Comparison of ENCODE assay signal across 9 mouse cellular contexts in genomic region chr3:32459777-32460176, GRCm38 (mm10). TPM values are rescaled to one million over a fixed set of nuclear protein-coding genes. Genes with fewer than 3 reads are reported as not detected.
DNase-seq lines count a peak whose midpoint lies in the region; ATAC-seq and TF ChIP-seq lines count a peak whose summit lies in the region.
"Had no signal": no experiment of that assay in that cellular context is flagged by ENCODE, and none has a peak within 500 bp of the region (broad histone marks: within the 10 kb centered on the region; RNA-seq: fewer than 3 reads in every experiment).

No protein-coding gene starts in this region.

- no peaks in the 10 kb centered on the region for H3K27me3 ChIP-seq in heart, embryonic 10.5 days (ENCODE audit: insufficient read depth, poor library complexity, severe bottlenecking)
- H3K27me3 ChIP-seq in testis, adult 2 months (ENCODE audit: control insufficient read depth, insufficient read depth, low read length), result no peaks in the 10 kb centered on the region
- no peaks in the 10 kb centered on the region for H3K27me3 ChIP-seq in neural tube, embryonic 11.5 days (ENCODE audit: control insufficient read depth, insufficient read depth, low read length)
- H3K27me3 ChIP-seq: limb, embryonic 15.5 days had no signal

- no peak overlapping the region for H3K4me2 ChIP-seq in neural tube, embryonic 11.5 days (ENCODE audit: low read depth)
- H3K4me2 ChIP-seq: limb, embryonic 15.5 days had no signal

- intact Hi-C loops in heart, postnatal 10 days (cut with DNase I), result loop anchor here (5.0 kb wide), 1 partner anchor 48 kb away; no protein-coding TSS in a partner anchor

- WGBS in heart, embryonic 10.5 days, result 65% methylated on average over 4 of the region's 4 CpGs
- 71% methylated on average over 4 of the region's 4 CpGs for WGBS in neural tube, embryonic 11.5 days

- no peaks in the 10 kb centered on the region for H3K4me1 ChIP-seq in heart, embryonic 10.5 days
- no peaks in the 10 kb centered on the region for H3K4me1 ChIP-seq in testis, adult 2 months (ENCODE audit: control insufficient read depth, insufficient read depth, low read length)
- no peaks in the 10 kb centered on the region for H3K4me1 ChIP-seq in neural tube, embryonic 11.5 days (ENCODE audit: control insufficient read depth, insufficient read depth, low read length)
- H3K4me1 ChIP-seq: limb, embryonic 15.5 days had no signal

- no peak for TF ChIP-seq POLR2A in testis, adult 2 months (IDR thresholded peaks at IDR 0.05; ENCODE audit: control insufficient read depth, low read depth, low read length)
- no peak for TF ChIP-seq POLR2A in brain, embryonic 14.5 days (IDR thresholded peaks at IDR 0.05; ENCODE audit: borderline replicate concordance, extremely low read depth, insufficient read depth, insufficient read length, poor library complexity, severe bottlenecking)

- no peak overlapping the region for H3K4me3 ChIP-seq in heart, embryonic 10.5 days
- H3K4me3 ChIP-seq in testis, adult 2 months (ENCODE audit: control insufficient read depth, low read depth, low read length), result no peak overlapping the region
- no peak overlapping the region for H3K4me3 ChIP-seq in neural tube, embryonic 11.5 days (ENCODE audit: low read depth, low read length)
- H3K4me3 ChIP-seq: limb, embryonic 15.5 days had no signal

- H3K9ac ChIP-seq in neural tube, embryonic 11.5 days (ENCODE audit: low read length), result no peak overlapping the region
- H3K9ac ChIP-seq: limb, embryonic 15.5 days had no signal

- no peaks in the 10 kb centered on the region for H3K9me3 ChIP-seq in heart, embryonic 10.5 days
- H3K9me3 ChIP-seq in neural tube, embryonic 11.5 days (ENCODE audit: control insufficient read depth, low read length), result no peaks in the 10 kb centered on the region
- H3K9me3 ChIP-seq: limb, embryonic 15.5 days had no signal

- no peak overlapping the region for H3K27ac ChIP-seq in heart, embryonic 10.5 days
- H3K27ac ChIP-seq in testis, adult 2 months (ENCODE audit: control insufficient read depth, insufficient read depth, low read depth, low read length), result no peak overlapping the region
- H3K27ac ChIP-seq in neural tube, embryonic 11.5 days (ENCODE audit: low read depth, low read length), result no peak overlapping the region
- H3K27ac ChIP-seq: limb, embryonic 15.5 days had no signal

- H3K36me3 ChIP-seq in heart, embryonic 10.5 days, result peaks cover 79% of the 10 kb centered on the region
- peaks cover 3% of the 10 kb centered on the region for H3K36me3 ChIP-seq in testis, adult 2 months (ENCODE audit: control insufficient read depth, insufficient read depth, low read length)
- peaks cover 4% of the 10 kb centered on the region; the same call in 1 of the 2 replicates for H3K36me3 ChIP-seq in neural tube, embryonic 11.5 days (ENCODE audit: control insufficient read depth, insufficient read depth, low read length)

- ATAC-seq in neural tube, embryonic 11.5 days (ENCODE audit: insufficient read depth, low FRiP score, low TSS enrichment), result no peak
- ATAC-seq in inflammation-experienced regulatory T-cells, adult 6 months, result no peak

- DNase-seq in heart, postnatal 10 days, result peak; percentile 20 to 53
- no peak for DNase-seq in heart, embryonic 10.5 days (ENCODE audit: low spot score)
- no peak for DNase-seq in testis, postnatal 14 days (ENCODE audit: low spot score)
- DNase-seq in brain, embryonic 14.5 days (ENCODE audit: low read depth), result peak; percentile 48
- peak; percentile 72 for DNase-seq in kidney, adult 9 months
- peak; percentile 58 for DNase-seq in neural tube, embryonic 11.5 days (ENCODE audit: low spot score)

- peak; percentile 67; the same call in 1 of the 2 replicates for TF ChIP-seq CTCF in testis, adult 2 months (IDR thresholded peaks at IDR 0.05; ENCODE audit: control insufficient read depth, insufficient read depth, insufficient replicate concordance, low read depth, low read length)
- TF ChIP-seq CTCF in brain, embryonic 14.5 days (IDR thresholded peaks at IDR 0.05; ENCODE audit: borderline replicate concordance, extremely low read depth, insufficient read depth, insufficient read length), result peak; percentile 48; the same call in 1 of the 2 replicates

RNA-seq across cellular contexts. Expression of gene Kcnmb3, which starts 32.3 kb away (rescaled TPM):
- under 1 TPM; 0.20 to 0.55 TPM for total RNA-seq in heart, postnatal 10 days (2021)
- not detected in 2 replicates for polyA plus RNA-seq in heart, embryonic 10.5 days (2016; fragmentation: Nextera tagmentation; extraction: Ambion mirVana)
- 3.4 and 3.6 TPM in 2 replicates for polyA plus RNA-seq in testis, adult 2 months (2012; rRNA removed)
- polyA plus RNA-seq in brain, embryonic 14.5 days (2012; rRNA removed), result not detected in 2 replicates
- not detected in 2 replicates for polyA plus RNA-seq in neural tube, embryonic 11.5 days (2014; fragmentation: Nextera tagmentation; extraction: Ambion mirVana)
- polyA plus RNA-seq in inflammation-experienced regulatory T-cells, adult 6 months (2017; shearing (Covaris generic)), result 1 to 10 TPM in 1 of 3 experiments, under 1 TPM in 2; 0.33 to 1.2 (median 0.85) TPM
- polyA plus RNA-seq: limb, embryonic 15.5 days had no signal

RNA-seq across cellular contexts. Expression of gene Zfp639, which starts 50.3 kb away (rescaled TPM):
- total RNA-seq in heart, postnatal 10 days (2021), result 10 to 100 TPM; 24.0 to 30.2 TPM
- 31.4 and 40.2 TPM in 2 replicates for polyA plus RNA-seq in heart, embryonic 10.5 days (2016; fragmentation: Nextera tagmentation; extraction: Ambion mirVana)
- polyA plus RNA-seq in testis, adult 2 months (2012; rRNA removed), result 29.0 and 30.5 TPM in 2 replicates
- 56.4 and 59.4 TPM in 2 replicates for polyA plus RNA-seq in brain, embryonic 14.5 days (2012; rRNA removed)
- 48.4 TPM in 2 replicates for polyA plus RNA-seq in neural tube, embryonic 11.5 days (2014; fragmentation: Nextera tagmentation; extraction: Ambion mirVana)
- 10 to 100 TPM; 26.7 to 28.3 (median 28.1) TPM for polyA plus RNA-seq in inflammation-experienced regulatory T-cells, adult 6 months (2017; shearing (Covaris generic))

Comparison
In these comparisons a context has a peak if more than half of its experiments do, and no peak if none do; other contexts are left out.
1. DNase-seq: peak in heart, postnatal 10 days (2 of 2), brain, embryonic 14.5 days (single experiment), kidney, adult 9 months (single experiment) and neural tube, embryonic 11.5 days (single experiment); none in heart, embryonic 10.5 days (single experiment) and testis, postnatal 14 days (single experiment).